29 mouse cellular contexts compared by ENCODE assay signal in genomic region chr7:124933573-124933972, GRCm38 (mm10).
DNase-seq lines count a peak whose midpoint lies in the region; ATAC-seq lines count a peak whose summit lies in the region.
"Had no signal": no experiment of that assay in that cellular context is flagged by ENCODE, and none has a peak within 500 bp of the region (broad histone marks: within the 10 kb centered on the region; RNA-seq: fewer than 3 reads in every experiment).

No protein-coding gene starts in this region.

- H3K4me1 ChIP-seq in lung, embryonic 15.5 days: 0 out of 2 replicates have a peak, but pooled peaks cover 4% of the 10 kb centered on the region
- H3K4me1 ChIP-seq: heart, embryonic 12.5 days had no signal

- H3K9ac ChIP-seq in lung, embryonic 15.5 days: no peak overlapping the region
- H3K9ac ChIP-seq: heart, embryonic 12.5 days; hindbrain, embryonic 14.5 days; limb, embryonic 12.5 days had no signal

- no peak overlapping the region for H3K4me3 ChIP-seq in lung, embryonic 15.5 days
- H3K4me3 ChIP-seq: forebrain, embryonic 10.5 days; heart, embryonic 12.5 days; limb, embryonic 12.5 days had no signal

- H3K27me3 ChIP-seq in lung, embryonic 15.5 days: no peaks in the 10 kb centered on the region
- H3K27me3 ChIP-seq: heart, embryonic 12.5 days; limb, embryonic 12.5 days had no signal

- peak; percentile 39 for ATAC-seq in lung, embryonic 15.5 days (ENCODE audit: borderline replicate concordance, extremely low read depth, low FRiP score, low TSS enrichment)
- no peak for ATAC-seq in megakaryocyte-erythroid progenitor cell, adult 5-6 weeks (replicated peaks; ENCODE audit: low FRiP score, low TSS enrichment, poor library complexity, severe bottlenecking)
- ATAC-seq: forebrain, embryonic 16.5 days; intestine, postnatal 0 days; midbrain, embryonic 16.5 days had no signal

- no peak overlapping the region for H3K27ac ChIP-seq in lung, embryonic 15.5 days
- H3K27ac ChIP-seq: forebrain, embryonic 10.5 days; hindbrain, embryonic 14.5 days; limb, embryonic 12.5 days; stomach, postnatal 0 days had no signal

- no peaks in the 10 kb centered on the region for H3K9me3 ChIP-seq in lung, embryonic 15.5 days
- H3K9me3 ChIP-seq: forebrain, embryonic 10.5 days; heart, embryonic 12.5 days; limb, embryonic 12.5 days had no signal

- H3K4me2 ChIP-seq in lung, embryonic 15.5 days: no peak overlapping the region
- H3K4me2 ChIP-seq: heart, embryonic 12.5 days; hindbrain, embryonic 14.5 days; limb, embryonic 12.5 days; liver, embryonic 11.5 days; midbrain, embryonic 11.5 days had no signal

- 45% methylated on average over 3 of the region's 3 CpGs for WGBS in lung, embryonic 15.5 days

- peak; percentile 45 for DNase-seq in fat pad, adult 2 months (ENCODE audit: extremely low read depth, low read depth, low spot score)
- DNase-seq in forelimb bud, embryonic 11.5 days (ENCODE audit: low read depth, low spot score): peak; percentile 9
- DNase-seq in lung, postnatal 25 days (ENCODE audit: low spot score): peak; percentile 16
- DNase-seq in layer of hippocampus, adult 18-20 months (ENCODE audit: low spot score in 2 of 2): no peak
- DNase-seq in embryo, embryonic 9.5 days (ENCODE audit: extremely low spot score): no peak
- DNase-seq: adrenal gland, adult 2 months; adrenal gland, postnatal 36 days; B cell, adult 2 months; cerebellum, adult 2 months; cerebellum, postnatal 14 days; gastrocnemius, postnatal 10 days; kidney, adult 9 months; kidney, postnatal 10 days; layer of hippocampus, adult 9-11 months; right cerebral cortex, adult 18-20 months; right cerebral cortex, postnatal 4 days; thymus, adult 18-20 months had no signal

- no peaks in the 10 kb centered on the region for H3K36me3 ChIP-seq in lung, embryonic 15.5 days
- H3K36me3 ChIP-seq: forebrain, embryonic 10.5 days; heart, embryonic 12.5 days; limb, embryonic 12.5 days had no signal

Comparison
In these comparisons a context has a peak if more than half of its experiments do, and no peak if none do; other contexts are left out.
1. DNase-seq: peak in fat pad, adult 2 months (single experiment), forelimb bud, embryonic 11.5 days (single experiment) and lung, postnatal 25 days (single experiment); none in layer of hippocampus, adult 18-20 months (0 of 2) and embryo, embryonic 9.5 days (single experiment).